Mouse (Mus musculus) lung, postnatal 0 days (tissue): ENCODE measurements around the gene Cept1. TPM values are rescaled to one million over a fixed set of nuclear protein-coding genes. Genes with fewer than 3 reads are reported as not detected.

ENCODE experiments used
- ATAC-seq: fragments of 200-750 bp; cut with Nextera tagmentation; 2 replicates; pipeline ENCODE4 v1.8.0; 2017; ENCODE audit warnings: moderate library complexity
- DNase-seq: peaks from one replicate; pipeline ENCODE4 v3.0.0-alpha.2; 2016; ENCODE audit warnings: low spot score
- H3K27ac ChIP-seq: fragments of 300-500 bp; sonication (generic); 2 replicates; pipeline ENCODE4 v1.5.1; 2014; ENCODE audit warnings: antibody characterized with exemption, mild to moderate bottlenecking, low read length, mixed read lengths
- H3K27me3 ChIP-seq: fragments of 300-500 bp; sonication (generic); replicated peaks from 2 replicates; pipeline ENCODE4 v1.6.1; 2014; ENCODE audit warnings: low read length, mixed read lengths; ENCODE audit not compliant: insufficient read depth
- H3K36me3 ChIP-seq: fragments of 300-500 bp; sonication (generic); 2 replicates; pipeline ENCODE4 v1.6.1; 2014; ENCODE audit warnings: low read length, mixed read lengths; ENCODE audit not compliant: insufficient read depth
- H3K4me1 ChIP-seq: fragments of 300-500 bp; sonication (generic); 2 replicates; pipeline ENCODE4 v1.6.1; 2014; ENCODE audit warnings: antibody characterized with exemption, low read depth, low read length, mixed read lengths; ENCODE audit not compliant: insufficient read depth
- H3K4me2 ChIP-seq: fragments of 300-500 bp; sonication (generic); replicated peaks from 2 replicates; pipeline ENCODE4 v1.6.1; 2014; ENCODE audit warnings: low read depth, mild to moderate bottlenecking, low read length, moderate library complexity, mixed read lengths
- H3K4me3 ChIP-seq: fragments of 300-500 bp; sonication (generic); 2 replicates; pipeline ENCODE4 v1.5.1; 2014; ENCODE audit warnings: low read depth, low read length
- H3K9ac ChIP-seq: fragments of 300-500 bp; sonication (generic); replicated peaks from 2 replicates; pipeline ENCODE4 v1.6.1; 2014; ENCODE audit warnings: low read depth, mild to moderate bottlenecking
- H3K9me3 ChIP-seq: fragments of 300-500 bp; sonication (generic); 2 replicates; pipeline ENCODE4 v1.6.1; 2016; ENCODE audit warnings: low read length, mixed read lengths
- CTCF ChIP-seq: IDR thresholded peaks from 2 replicates; pipeline ENCODE4 v1.5.1; 2016; ENCODE audit warnings: antibody characterized with exemption, mild to moderate bottlenecking
- EP300 ChIP-seq: IDR thresholded peaks from 2 replicates; pipeline ENCODE4 v1.6.1; 2016; ENCODE audit warnings: antibody characterized with exemption, mild to moderate bottlenecking, control low read depth
- WGBS: fragments of 180-500 bp; shearing (Covaris S2); extraction: QIAGEN DNeasy Blood & Tissue Kit; methylation state at CpG from one replicate; pipeline ENCODE4 v1.1.7; 2014; 5-methylcytosine and 5-hydroxymethylcytosine counted together
- polyA plus RNA-seq: library from polyadenylated mRNA; unstranded; fragments of >200 nt; fragmentation: Nextera tagmentation; extraction: Ambion mirVana; gene quantifications from 2 replicates; pipeline ENCODE4 v1.2.1, GENCODE M21; 2015

Gene Cept1
- polyA plus RNA-seq, 1 experiment from 2014 or later: 74.1 TPM

- H3K4me2 ChIP-seq: no peak overlapping the region
Measured at GRCm38 (mm10) chr3:106555743-106556250, 8.2 kb upstream of the Cept1 start.

GRCm38 (mm10) chr3:106553411-106553810 is 5.8 kb upstream of the Cept1 start:
- H3K27ac ChIP-seq: 0 out of 2 replicates have a peak overlapping the region, but pooled peaks have one; percentile 10
- no peak overlapping the region for H3K9ac ChIP-seq
- no peaks in the 10 kb centered on the region for H3K27me3 ChIP-seq
- DNase-seq: peak; percentile 48
- H3K36me3 ChIP-seq: peaks cover 18% of the 10 kb centered on the region
- H3K9me3 ChIP-seq: no peaks in the 10 kb centered on the region
- H3K4me3 ChIP-seq: no peak overlapping the region
- peaks cover 5% of the 10 kb centered on the region; the same call in 1 of the 2 replicates for H3K4me1 ChIP-seq
- WGBS: 65% methylated on average over 5 of the region's 5 CpGs
- H3K4me2 ChIP-seq: no peak overlapping the region
- no peak; the same call in 1 of the 2 replicates for ATAC-seq
- no peak for TF ChIP-seq EP300
- no peak for TF ChIP-seq CTCF

More at GRCm38 (mm10) chr3:106555743-106556250, 8.2 kb upstream of the Cept1 start:
- H3K9me3 ChIP-seq: no peaks in the 10 kb centered on the region
- no peak overlapping the region for H3K27ac ChIP-seq
- DNase-seq (peak; percentile 64), ATAC-seq (peak; percentile 62)
- TF ChIP-seq CTCF (no peak), EP300 (no peak)
- peaks cover 4% of the 10 kb centered on the region; the same call in 1 of the 2 replicates for H3K4me1 ChIP-seq
- H3K27me3 ChIP-seq: no peaks in the 10 kb centered on the region
- no peak overlapping the region for H3K9ac ChIP-seq
- H3K4me3 ChIP-seq: no peak overlapping the region
- peaks cover 18% of the 10 kb centered on the region for H3K36me3 ChIP-seq
- 69% methylated on average over 3 of the region's 3 CpGs for WGBS

- TF ChIP-seq CTCF: no peak
- TF ChIP-seq EP300: no peak
- ATAC-seq (no peak), DNase-seq (peak; percentile 63)
- 12% methylated on average over 3 of the region's 3 CpGs for WGBS
- no peak overlapping the region for H3K27ac ChIP-seq
- peak overlapping the region; percentile 69 for H3K4me2 ChIP-seq
- peak overlapping the region; percentile 92 for H3K4me3 ChIP-seq
- peaks cover 10% of the 10 kb centered on the region; the same call in 1 of the 2 replicates for H3K4me1 ChIP-seq
- no peak overlapping the region for H3K9ac ChIP-seq
- H3K9me3 ChIP-seq: no peaks in the 10 kb centered on the region
- peaks cover 5% of the 10 kb centered on the region; the same call in 1 of the 2 replicates for H3K36me3 ChIP-seq
- no peaks in the 10 kb centered on the region for H3K27me3 ChIP-seq
Measured at GRCm38 (mm10) chr3:106548971-106549370, 1.4 kb upstream of the Cept1 start.

GRCm38 (mm10) chr3:106547924-106548539 is 430 bp upstream of the Cept1 start:
- peak overlapping the region; percentile 94 for H3K9ac ChIP-seq
- no peaks in the 10 kb centered on the region for H3K36me3 ChIP-seq
- peak overlapping the region; percentile 92 for H3K4me3 ChIP-seq
- TF ChIP-seq EP300 (peak; percentile 35), CTCF (no peak)
- H3K27me3 ChIP-seq: no peaks in the 10 kb centered on the region
- WGBS: 2% methylated on average over 27 of the region's 27 CpGs
- peak; percentile 60 for ATAC-seq
- H3K4me1 ChIP-seq: peaks cover 11% of the 10 kb centered on the region; the same call in 1 of the 2 replicates
- no peaks in the 10 kb centered on the region for H3K9me3 ChIP-seq
- peak; percentile 88 for DNase-seq
- peak overlapping the region; percentile 69 for H3K4me2 ChIP-seq
- peak overlapping the region; percentile 99 for H3K27ac ChIP-seq

- ATAC-seq: no peak
- 69% methylated on average over 8 of the region's 8 CpGs for WGBS
- Histone ChIP-seq H3K9ac (no peak overlapping the region), H3K4me3 (no peak overlapping the region), H3K36me3 (no peaks in the 10 kb centered on the region), H3K4me2 (peak overlapping the region; percentile 15; the same call in 1 of the 2 replicates), H3K4me1 (peaks cover 6% of the 10 kb centered on the region; the same call in 1 of the 2 replicates), H3K27ac (0 out of 2 replicates have a peak overlapping the region, but pooled peaks have one; percentile 47), H3K9me3 (no peaks in the 10 kb centered on the region), H3K27me3 (no peaks in the 10 kb centered on the region)
- peak; percentile 28 for DNase-seq
- TF ChIP-seq CTCF (no peak), EP300 (no peak)
Measured at GRCm38 (mm10) chr3:106544721-106545316, 2.8 kb downstream of the Cept1 start.

GRCm38 (mm10) chr3:106533277-106533676 is 14.3 kb downstream of the Cept1 start:
- ATAC-seq (no peak), DNase-seq (no peak)
- TF ChIP-seq EP300 (no peak), CTCF (no peak)
- H3K9ac ChIP-seq: no peak overlapping the region
- no peak overlapping the region for H3K27ac ChIP-seq
- no peaks in the 10 kb centered on the region for H3K9me3 ChIP-seq
- 92% methylated on average over 2 of the region's 2 CpGs for WGBS
- H3K36me3 ChIP-seq: 0 out of 2 replicates have a peak, but pooled peaks cover 9% of the 10 kb centered on the region
- no peak overlapping the region for H3K4me2 ChIP-seq
- no peaks in the 10 kb centered on the region for H3K27me3 ChIP-seq
- no peak overlapping the region for H3K4me3 ChIP-seq
- H3K4me1 ChIP-seq: no peaks in the 10 kb centered on the region
